Mouse (Mus musculus): ENCODE measurements around the gene Edem1. TPM values are rescaled to one million over a fixed set of nuclear protein-coding genes. Genes with fewer than 3 reads are reported as not detected.

The Edem1 gene
- polyA plus RNA-seq, 1 experiment from 2014 or later, result 19.5 TPM

- Histone ChIP-seq H3K9ac (no peak overlapping the region), H3K4me3 (no peak overlapping the region), H3K36me3 (no peaks in the 10 kb centered on the region), H3K4me2 (no peak overlapping the region), H3K9me3 (no peaks in the 10 kb centered on the region), H3K27me3 (no peaks in the 10 kb centered on the region), H3K27ac (no peak overlapping the region), H3K4me1 (no peaks in the 10 kb centered on the region)
- ATAC-seq (ENCODE audit: insufficient number of reproducible peaks, low FRiP score, low TSS enrichment, low read depth), result no peak
- WGBS, result 62% methylated on average over 3 of the region's 3 CpGs
Observed at GRCm38 (mm10) chr6:108807446-108807845, 21.0 kb upstream of the Edem1 start.

- no peaks in the 10 kb centered on the region for H3K27me3 ChIP-seq
- H3K27ac ChIP-seq, result no peak overlapping the region
- H3K4me2 ChIP-seq, result no peak overlapping the region
- ATAC-seq (ENCODE audit: insufficient number of reproducible peaks, low FRiP score, low TSS enrichment, low read depth), result no peak
- no peak overlapping the region for H3K9ac ChIP-seq
- WGBS, result 72% methylated on average over 1 of the region's 1 CpGs
- H3K4me3 ChIP-seq, result no peak overlapping the region
- no peaks in the 10 kb centered on the region for H3K9me3 ChIP-seq
- no peaks in the 10 kb centered on the region for H3K36me3 ChIP-seq
- no peaks in the 10 kb centered on the region for H3K4me1 ChIP-seq
Observed at GRCm38 (mm10) chr6:108808786-108809185, 19.7 kb upstream of the Edem1 start.

- Histone ChIP-seq H3K4me2 (no peak overlapping the region), H3K27ac (no peak overlapping the region), H3K4me1 (no peaks in the 10 kb centered on the region), H3K9ac (no peak overlapping the region), H3K36me3 (peaks cover 3% of the 10 kb centered on the region; the same call in 1 of the 2 replicates), H3K4me3 (no peak overlapping the region), H3K27me3 (no peaks in the 10 kb centered on the region), H3K9me3 (no peaks in the 10 kb centered on the region)
- WGBS, result 73% methylated on average over 10 of the region's 10 CpGs
- ATAC-seq (ENCODE audit: insufficient number of reproducible peaks, low FRiP score, low TSS enrichment, low read depth), result no peak
Observed at GRCm38 (mm10) chr6:108810237-108810636, 18.2 kb upstream of the Edem1 start.

DNA sequence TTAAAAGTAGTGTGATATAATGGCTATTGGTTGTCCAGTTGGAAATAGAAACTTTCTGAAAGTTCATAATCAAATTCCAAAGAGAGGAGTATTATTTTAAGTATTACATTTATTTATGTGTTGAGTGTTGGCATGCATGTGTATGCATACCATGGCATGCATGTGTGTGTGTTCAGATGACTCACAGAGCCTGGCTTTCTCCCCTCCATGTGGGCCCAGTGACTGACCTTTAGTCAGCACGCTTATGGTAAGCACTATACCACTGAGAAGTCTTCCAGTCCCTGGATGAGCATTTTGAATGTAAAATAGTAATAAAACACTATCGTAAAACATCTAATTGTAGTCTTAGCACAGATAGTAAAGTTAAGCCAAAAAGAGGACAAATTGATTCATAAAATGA, 16.3 kb upstream of the Edem1 start:
- Histone ChIP-seq H3K36me3 (peaks cover 4% of the 10 kb centered on the region; the same call in 1 of the 2 replicates), H3K9me3 (no peaks in the 10 kb centered on the region), H3K4me1 (no peaks in the 10 kb centered on the region), H3K27me3 (no peaks in the 10 kb centered on the region), H3K4me2 (no peak overlapping the region), H3K27ac (no peak overlapping the region), H3K9ac (no peak overlapping the region), H3K4me3 (no peak overlapping the region)
- ATAC-seq (ENCODE audit: insufficient number of reproducible peaks, low FRiP score, low TSS enrichment, low read depth), result no peak
- WGBS, result 70% methylated on average over 2 of the region's 2 CpGs

GRCm38 (mm10) chr6:108817510-108817909, 10.9 kb upstream of the Edem1 start:
- Histone ChIP-seq H3K4me2 (no peak overlapping the region), H3K9ac (no peak overlapping the region), H3K9me3 (no peaks in the 10 kb centered on the region), H3K4me1 (no peaks in the 10 kb centered on the region), H3K36me3 (peaks cover 46% of the 10 kb centered on the region), H3K27ac (no peak overlapping the region), H3K27me3 (no peaks in the 10 kb centered on the region), H3K4me3 (no peak overlapping the region)
- no peak for ATAC-seq (ENCODE audit: insufficient number of reproducible peaks, low FRiP score, low TSS enrichment, low read depth)
- 81% methylated on average over 4 of the region's 4 CpGs for WGBS

DNA sequence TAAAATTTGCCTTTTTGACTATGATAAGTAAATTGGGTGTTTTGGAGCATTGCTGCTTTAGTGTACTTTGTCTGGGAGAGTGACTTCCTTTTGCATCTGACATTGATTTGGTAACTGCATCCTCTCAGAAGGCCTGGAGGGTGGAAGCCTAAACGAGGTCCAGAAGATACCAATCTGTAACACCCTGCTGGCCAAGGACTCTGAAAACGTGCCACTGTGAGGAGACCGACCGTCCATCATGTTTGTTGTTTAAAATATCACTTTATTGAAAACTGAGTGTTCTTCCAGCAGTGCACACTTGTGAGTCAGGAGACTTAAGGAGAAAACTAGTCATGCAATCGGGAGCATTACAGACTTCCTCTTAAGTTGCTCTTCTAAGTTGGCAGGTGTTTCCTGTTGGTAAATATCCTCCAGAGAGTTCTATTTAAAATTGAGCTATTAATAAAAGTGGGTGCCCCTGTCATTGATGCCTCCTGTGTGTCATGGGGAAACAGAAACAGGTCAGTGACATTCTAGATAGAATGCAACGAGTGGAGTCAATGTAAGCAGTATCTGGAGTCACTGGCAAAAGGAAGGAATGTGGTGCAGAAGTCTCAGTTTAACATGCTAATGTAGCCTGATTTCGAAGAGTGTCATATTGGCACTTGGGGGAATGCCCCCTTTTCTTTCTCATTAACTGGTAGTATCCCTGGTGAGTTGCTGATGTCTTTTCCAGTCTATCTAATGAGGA, 3.5 kb upstream of the Edem1 start:
- no peak overlapping the region for H3K27ac ChIP-seq
- H3K27me3 ChIP-seq, result no peaks in the 10 kb centered on the region
- no peak overlapping the region for H3K9ac ChIP-seq
- H3K4me2 ChIP-seq, result no peak overlapping the region
- WGBS, result 60% methylated on average over 7 of the region's 7 CpGs
- no peak for ATAC-seq (ENCODE audit: insufficient number of reproducible peaks, low FRiP score, low TSS enrichment, low read depth)
- H3K36me3 ChIP-seq, result peaks cover 35% of the 10 kb centered on the region
- no peak overlapping the region for H3K4me3 ChIP-seq
- peaks cover 9% of the 10 kb centered on the region for H3K4me1 ChIP-seq
- H3K9me3 ChIP-seq, result no peaks in the 10 kb centered on the region

DNA sequence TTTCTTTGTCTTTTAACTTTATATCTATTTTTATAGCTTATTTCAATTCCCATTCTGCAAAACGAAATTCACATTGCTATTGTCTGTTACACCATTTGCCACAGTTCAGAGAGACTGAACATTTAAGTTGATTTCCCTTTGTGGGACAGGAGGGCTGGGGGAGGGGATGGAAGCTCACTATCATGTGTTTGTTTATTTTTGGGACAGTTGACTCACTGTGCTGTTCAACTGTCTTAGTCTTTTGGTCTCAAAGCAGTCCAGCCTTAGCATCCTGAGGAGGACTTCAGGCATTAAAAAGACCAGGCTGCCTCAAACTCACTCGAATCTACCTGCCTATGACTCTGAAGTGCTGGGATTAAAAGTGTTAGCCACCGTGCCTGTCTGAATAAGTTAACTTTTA, 2.4 kb upstream of the Edem1 start:
- WGBS, result 68% methylated on average over 3 of the region's 3 CpGs
- Histone ChIP-seq H3K36me3 (peaks cover 26% of the 10 kb centered on the region), H3K27me3 (no peaks in the 10 kb centered on the region), H3K9me3 (no peaks in the 10 kb centered on the region), H3K4me1 (peaks cover 11% of the 10 kb centered on the region), H3K4me3 (no peak overlapping the region), H3K4me2 (no peak overlapping the region), H3K27ac (no peak overlapping the region), H3K9ac (no peak overlapping the region)
- ATAC-seq (ENCODE audit: insufficient number of reproducible peaks, low FRiP score, low TSS enrichment, low read depth), result no peak

GRCm38 (mm10) chr6:108827336-108827920, 1.0 kb upstream of the Edem1 start:
- H3K4me2 ChIP-seq, result peak overlapping the region; percentile 74
- H3K4me1 ChIP-seq, result peaks cover 14% of the 10 kb centered on the region
- 22% methylated on average over 5 of the region's 5 CpGs for WGBS
- H3K4me3 ChIP-seq, result peak overlapping the region; percentile 96
- peaks cover 13% of the 10 kb centered on the region for H3K36me3 ChIP-seq
- ATAC-seq (ENCODE audit: insufficient number of reproducible peaks, low FRiP score, low TSS enrichment, low read depth), result no peak
- no peak overlapping the region for H3K9ac ChIP-seq
- H3K27me3 ChIP-seq, result no peaks in the 10 kb centered on the region
- H3K27ac ChIP-seq, result no peak overlapping the region
- no peaks in the 10 kb centered on the region for H3K9me3 ChIP-seq

- Histone ChIP-seq H3K27me3 (no peaks in the 10 kb centered on the region), H3K4me3 (peak overlapping the region; percentile 96), H3K27ac (peak overlapping the region; percentile 90), H3K4me2 (peak overlapping the region; percentile 74), H3K9ac (peak overlapping the region; percentile 92), H3K36me3 (no peaks in the 10 kb centered on the region), H3K9me3 (no peaks in the 10 kb centered on the region), H3K4me1 (peaks cover 14% of the 10 kb centered on the region)
- ATAC-seq (ENCODE audit: insufficient number of reproducible peaks, low FRiP score, low TSS enrichment, low read depth), result no peak
- under 1% methylated on average over 56 of the region's 56 CpGs for WGBS
Observed at GRCm38 (mm10) chr6:108828872-108829271, 431 bp downstream of the Edem1 start.

- peak overlapping the region; percentile 90; the same call in 1 of the 2 replicates for H3K27ac ChIP-seq
- no peaks in the 10 kb centered on the region for H3K27me3 ChIP-seq
- H3K4me3 ChIP-seq, result peak overlapping the region; percentile 96
- no peaks in the 10 kb centered on the region for H3K36me3 ChIP-seq
- no peak for ATAC-seq (ENCODE audit: insufficient number of reproducible peaks, low FRiP score, low TSS enrichment, low read depth)
- 16% methylated on average over 22 of the region's 22 CpGs for WGBS
- peaks cover 14% of the 10 kb centered on the region for H3K4me1 ChIP-seq
- peak overlapping the region; percentile 74 for H3K4me2 ChIP-seq
- peak overlapping the region; percentile 92 for H3K9ac ChIP-seq
- no peaks in the 10 kb centered on the region for H3K9me3 ChIP-seq
Observed at GRCm38 (mm10) chr6:108829386-108830370, 1.2 kb downstream of the Edem1 start.

- peaks cover 24% of the 10 kb centered on the region for H3K4me1 ChIP-seq
- H3K4me3 ChIP-seq, result no peak overlapping the region
- WGBS, result 72% methylated on average over 1 of the region's 1 CpGs
- H3K9me3 ChIP-seq, result no peaks in the 10 kb centered on the region
- ATAC-seq (ENCODE audit: insufficient number of reproducible peaks, low FRiP score, low TSS enrichment, low read depth), result no peak
- H3K27ac ChIP-seq, result no peak overlapping the region
- H3K27me3 ChIP-seq, result no peaks in the 10 kb centered on the region
- no peak overlapping the region for H3K9ac ChIP-seq
- no peak overlapping the region for H3K4me2 ChIP-seq
- H3K36me3 ChIP-seq, result peaks cover under 1% of the 10 kb centered on the region; the same call in 1 of the 2 replicates
Observed at GRCm38 (mm10) chr6:108832170-108832569, 3.7 kb downstream of the Edem1 start.
